Mouse (Mus musculus): Measurements from ENCODE around the gene Eml4. TPM values are rescaled to one million over a fixed set of nuclear protein-coding genes. Genes with fewer than 3 reads are reported as not detected.
A peak's percentile ranks its signal among the peaks of the same experiment; 100 is the strongest.

Gene Eml4
- polyA plus RNA-seq, 1 experiment from 2014 or later = 34.5 TPM

GRCm38 (mm10) chr17:83482817-83483536 is 132.2 kb downstream of the Eml4 start:
- Histone ChIP-seq H3K4me3 (replicated peaks) (no peak overlapping the region), H3K27me3 (replicated peaks) (no peaks in the 10 kb centered on the region), H3K27ac (peak overlapping the region; percentile 68), H3K36me3 (peaks cover 14% of the 10 kb centered on the region), H3K9me3 (no peaks in the 10 kb centered on the region), H3K4me1 (replicated peaks) (no peaks in the 10 kb centered on the region), H3K9ac (no peak overlapping the region), H3K4me2 (replicated peaks) (no peak overlapping the region)
- ATAC-seq = peak; percentile 86
- WGBS = 75% methylated on average over 7 of the region's 7 CpGs

- H3K4me3 ChIP-seq (replicated peaks) = no peak overlapping the region
- peak; percentile 7; the same call in 1 of the 2 replicates for ATAC-seq
- H3K9ac ChIP-seq = no peak overlapping the region
- no peak overlapping the region for H3K27ac ChIP-seq
- no peaks in the 10 kb centered on the region for H3K27me3 ChIP-seq (replicated peaks)
- WGBS = 82% methylated on average over 2 of the region's 2 CpGs
- no peaks in the 10 kb centered on the region for H3K9me3 ChIP-seq
- H3K36me3 ChIP-seq = peaks cover 6% of the 10 kb centered on the region
- no peak overlapping the region for H3K4me2 ChIP-seq (replicated peaks)
- no peaks in the 10 kb centered on the region for H3K4me1 ChIP-seq (replicated peaks)
Observed at GRCm38 (mm10) chr17:83483784-83484183, 133.1 kb downstream of the Eml4 start.

- no peak for ATAC-seq
- Histone ChIP-seq H3K9me3 (no peaks in the 10 kb centered on the region), H3K4me2 (replicated peaks) (no peak overlapping the region), H3K9ac (no peak overlapping the region), H3K27ac (no peak overlapping the region), H3K4me1 (replicated peaks) (no peaks in the 10 kb centered on the region), H3K36me3 (no peaks in the 10 kb centered on the region), H3K27me3 (replicated peaks) (no peaks in the 10 kb centered on the region), H3K4me3 (replicated peaks) (no peak overlapping the region)
- WGBS = 63% methylated on average over 3 of the region's 3 CpGs
Observed at GRCm38 (mm10) chr17:83487762-83488161, 137.0 kb downstream of the Eml4 start.

- Histone ChIP-seq H3K4me2 (replicated peaks) (no peak overlapping the region), H3K36me3 (peaks cover 37% of the 10 kb centered on the region), H3K9me3 (no peaks in the 10 kb centered on the region), H3K27ac (no peak overlapping the region), H3K4me1 (replicated peaks) (no peaks in the 10 kb centered on the region), H3K9ac (no peak overlapping the region), H3K4me3 (replicated peaks) (no peak overlapping the region), H3K27me3 (replicated peaks) (no peaks in the 10 kb centered on the region)
- 93% methylated on average over 5 of the region's 5 CpGs for WGBS
- no peak for ATAC-seq
Observed at GRCm38 (mm10) chr17:83498889-83499288, 148.2 kb downstream of the Eml4 start.

- no peak for ATAC-seq
- Histone ChIP-seq H3K27me3 (replicated peaks) (no peaks in the 10 kb centered on the region), H3K4me2 (replicated peaks) (no peak overlapping the region), H3K36me3 (peaks cover 37% of the 10 kb centered on the region), H3K9ac (no peak overlapping the region), H3K4me1 (replicated peaks) (no peaks in the 10 kb centered on the region), H3K9me3 (no peaks in the 10 kb centered on the region), H3K4me3 (replicated peaks) (no peak overlapping the region), H3K27ac (no peak overlapping the region)
- 81% methylated on average over 4 of the region's 4 CpGs for WGBS
Observed at GRCm38 (mm10) chr17:83499692-83500091, 149.0 kb downstream of the Eml4 start.

- Histone ChIP-seq H3K4me1 (replicated peaks) (no peaks in the 10 kb centered on the region), H3K27ac (no peak overlapping the region), H3K4me3 (replicated peaks) (no peak overlapping the region), H3K9me3 (no peaks in the 10 kb centered on the region), H3K27me3 (replicated peaks) (no peaks in the 10 kb centered on the region), H3K4me2 (replicated peaks) (no peak overlapping the region), H3K9ac (no peak overlapping the region), H3K36me3 (peaks cover 24% of the 10 kb centered on the region)
- 69% methylated on average over 2 of the region's 2 CpGs for whole genome bisulfite sequencing
- peak; percentile 75; the same call in 1 of the 2 replicates for ATAC-seq
Observed at GRCm38 (mm10) chr17:83503693-83504092, 153.0 kb downstream of the Eml4 start.

- Histone ChIP-seq H3K36me3 (no peaks in the 10 kb centered on the region), H3K27ac (no peak overlapping the region), H3K9ac (no peak overlapping the region), H3K4me2 (replicated peaks) (no peak overlapping the region), H3K4me1 (replicated peaks) (peaks cover 10% of the 10 kb centered on the region; the same call in 1 of the 2 replicates), H3K4me3 (replicated peaks) (no peak overlapping the region), H3K9me3 (no peaks in the 10 kb centered on the region), H3K27me3 (replicated peaks) (no peaks in the 10 kb centered on the region)
- no peak for ATAC-seq
- WGBS = 90% methylated on average over 3 of the region's 3 CpGs
Observed at GRCm38 (mm10) chr17:83512130-83512529, 161.4 kb downstream of the Eml4 start.

GRCm38 (mm10) chr17:83513655-83514212 is 163.0 kb downstream of the Eml4 start:
- Histone ChIP-seq H3K9ac (peak overlapping the region; percentile 82), H3K4me2 (replicated peaks) (peak overlapping the region; percentile 62), H3K27ac (peak overlapping the region; percentile 56; the same call in 1 of the 2 replicates), H3K36me3 (no peaks in the 10 kb centered on the region), H3K27me3 (replicated peaks) (no peaks in the 10 kb centered on the region), H3K4me3 (replicated peaks) (peak overlapping the region; percentile 60), H3K9me3 (no peaks in the 10 kb centered on the region), H3K4me1 (replicated peaks) (peaks cover 10% of the 10 kb centered on the region; the same call in 1 of the 2 replicates)
- peak; percentile 66 for ATAC-seq
- 1% methylated on average over 24 of the region's 24 CpGs for WGBS

GRCm38 (mm10) chr17:83514213-83514701 is 163.5 kb downstream of the Eml4 start:
- Histone ChIP-seq H3K4me1 (replicated peaks) (peaks cover 10% of the 10 kb centered on the region; the same call in 1 of the 2 replicates), H3K9ac (peak overlapping the region; percentile 82), H3K36me3 (no peaks in the 10 kb centered on the region), H3K27ac (peak overlapping the region; percentile 67; the same call in 1 of the 2 replicates), H3K4me2 (replicated peaks) (peak overlapping the region; percentile 62), H3K4me3 (replicated peaks) (peak overlapping the region; percentile 60), H3K9me3 (no peaks in the 10 kb centered on the region), H3K27me3 (replicated peaks) (no peaks in the 10 kb centered on the region)
- peak; percentile 100 for ATAC-seq
- WGBS = under 1% methylated on average over 33 of the region's 33 CpGs

GRCm38 (mm10) chr17:83517280-83518015 is 166.7 kb downstream of the Eml4 start, which contains the start of gene Cox7a2l:
Gene Cox7a2l, minus strand, starts transcription at chr17:83517330.
- H3K36me3 ChIP-seq = no peaks in the 10 kb centered on the region
- H3K27me3 ChIP-seq (replicated peaks) = no peaks in the 10 kb centered on the region
- no peak within 1 kb of the TSS for H3K9ac ChIP-seq
- H3K27ac ChIP-seq = no peak within 1 kb of the TSS
- no peak within 1 kb of the TSS for H3K4me2 ChIP-seq (replicated peaks)
- 93% methylated on average over 8 of the region's 8 CpGs for WGBS
- peaks cover 6% of the 10 kb centered on the region; the same call in 1 of the 2 replicates for H3K4me1 ChIP-seq (replicated peaks)
- H3K4me3 ChIP-seq (replicated peaks) = no peak within 1 kb of the TSS
- H3K9me3 ChIP-seq = no peaks in the 10 kb centered on the region
- ATAC-seq = no peak

GRCm38 (mm10) chr17:83521881-83522280 is 171.2 kb downstream of the Eml4 start:
- H3K4me2 ChIP-seq (replicated peaks) = no peak overlapping the region
- 84% methylated on average over 4 of the region's 4 CpGs for WGBS
- H3K27ac ChIP-seq = no peak overlapping the region
- H3K4me3 ChIP-seq (replicated peaks) = no peak overlapping the region
- no peak for ATAC-seq
- no peaks in the 10 kb centered on the region for H3K36me3 ChIP-seq
- peaks cover 12% of the 10 kb centered on the region for H3K4me1 ChIP-seq (replicated peaks)
- H3K27me3 ChIP-seq (replicated peaks) = no peaks in the 10 kb centered on the region
- no peaks in the 10 kb centered on the region for H3K9me3 ChIP-seq
- no peak overlapping the region for H3K9ac ChIP-seq

Data from intestine, embryonic 15.5 days (tissue).